In genomic region chr16:31906896-31907295, GRCm38 (mm10) we compare ENCODE assay signal across 9 mouse cellular contexts. TPM values are rescaled to one million over a fixed set of nuclear protein-coding genes. Genes with fewer than 3 reads are reported as not detected.
A peak's percentile ranks its signal among the peaks of the same experiment; 100 is the strongest.
DNase-seq lines count a peak whose midpoint lies in the region; ATAC-seq and TF ChIP-seq lines count a peak whose summit lies in the region.
"Had no signal": no experiment of that assay in that cellular context is flagged by ENCODE, and none has a peak within 500 bp of the region (broad histone marks: within the 10 kb centered on the region; RNA-seq: fewer than 3 reads in every experiment).

No protein-coding gene starts in this region.

- WGBS in forebrain, embryonic 11.5 days = 11% methylated on average over 9 of the region's 9 CpGs
- WGBS in hindbrain, embryonic 16.5 days = 11% methylated on average over 9 of the region's 9 CpGs
- WGBS in lung, adult 2 months = 10% methylated on average over 9 of the region's 9 CpGs
- WGBS in stomach, embryonic 15.5 days = 7% methylated on average over 9 of the region's 9 CpGs

- TF ChIP-seq CTCF in ES-Bruce4 (IDR thresholded peaks at IDR 0.05; ENCODE audit: low read depth, low read length) = no peak
- TF ChIP-seq CTCF in lung, adult 2 months (IDR thresholded peaks at IDR 0.05; ENCODE audit: insufficient read depth, low read length) = no peak

- TF ChIP-seq EP300 in ES-Bruce4 (IDR thresholded peaks at IDR 0.05; ENCODE audit: insufficient read depth, low read depth, low read length) = no peak

- no peak for TF ChIP-seq POLR2A in ES-Bruce4 (IDR thresholded peaks at IDR 0.05; ENCODE audit: insufficient read depth, low read length)
- TF ChIP-seq POLR2A in lung, adult 2 months (IDR thresholded peaks at IDR 0.05; ENCODE audit: borderline replicate concordance, extremely low read depth, low read depth, low read length) = no peak

- H3K27ac ChIP-seq in ES-Bruce4 (ENCODE audit: insufficient read depth, low read length) = no peak overlapping the region
- H3K27ac ChIP-seq in forebrain, embryonic 11.5 days (ENCODE audit: low read depth, low read length) = no peak overlapping the region
- peak overlapping the region; percentile 41; the same call in 1 of the 2 replicates for H3K27ac ChIP-seq in hindbrain, embryonic 16.5 days (ENCODE audit: low read depth, low read length)
- no peak overlapping the region for H3K27ac ChIP-seq in stomach, embryonic 15.5 days

- H3K4me3 ChIP-seq in ES-Bruce4 (ENCODE audit: low read depth, low read length) = 0 out of 2 replicates have a peak overlapping the region, but pooled peaks have one; percentile 31
- H3K4me3 ChIP-seq in forebrain, embryonic 11.5 days (ENCODE audit: low read depth, low read length) = no peak overlapping the region
- no peak overlapping the region; the same call in 1 of the 2 replicates for H3K4me3 ChIP-seq in hindbrain, embryonic 16.5 days (ENCODE audit: low read length)
- no peak overlapping the region for H3K4me3 ChIP-seq in lung, adult 2 months (replicated peaks; ENCODE audit: extremely low read depth, low read depth, low read length)
- no peak overlapping the region; the same call in 1 of the 2 replicates for H3K4me3 ChIP-seq in stomach, embryonic 15.5 days (replicated peaks)
- H3K4me3 ChIP-seq: erythroblast, embryonic 14.5 days had no signal

- no peak for ATAC-seq in forebrain, embryonic 11.5 days (replicated peaks; ENCODE audit: low FRiP score)
- ATAC-seq in hindbrain, embryonic 16.5 days = no peak
- ATAC-seq in stomach, embryonic 15.5 days (ENCODE audit: insufficient read depth, low FRiP score, low read depth) = no peak; the same call in 1 of the 2 replicates
- no peak for ATAC-seq in cerebellum, adult (ENCODE audit: insufficient number of reproducible peaks, low FRiP score, low TSS enrichment)

- no peaks in the 10 kb centered on the region for H3K4me1 ChIP-seq in ES-Bruce4 (ENCODE audit: control insufficient read depth, insufficient read depth, low read length)
- H3K4me1 ChIP-seq in forebrain, embryonic 11.5 days (replicated peaks; ENCODE audit: control insufficient read depth, insufficient read depth, low read length) = peaks cover 8% of the 10 kb centered on the region; the same call in 1 of the 2 replicates
- H3K4me1 ChIP-seq in hindbrain, embryonic 16.5 days (ENCODE audit: control insufficient read depth, insufficient read depth, low read depth, low read length) = peaks cover 10% of the 10 kb centered on the region
- H3K4me1 ChIP-seq in lung, adult 2 months (ENCODE audit: control insufficient read depth, insufficient read depth, low read length) = no peaks in the 10 kb centered on the region; the same call in 1 of the 2 replicates
- 0 out of 2 replicates have a peak, but pooled peaks cover 10% of the 10 kb centered on the region for H3K4me1 ChIP-seq in stomach, embryonic 15.5 days

- H3K4me2 ChIP-seq in forebrain, embryonic 11.5 days (ENCODE audit: low read depth, low read length, severe bottlenecking) = peak overlapping the region; percentile 32; the same call in 1 of the 2 replicates
- H3K4me2 ChIP-seq in hindbrain, embryonic 16.5 days (ENCODE audit: low read length) = peak overlapping the region; percentile 49
- H3K4me2 ChIP-seq in stomach, embryonic 15.5 days = peak overlapping the region; percentile 46

- H3K9me3 ChIP-seq in ES-Bruce4 (replicated peaks; ENCODE audit: control insufficient read depth, insufficient read depth, low read length, poor library complexity, severe bottlenecking) = no peaks in the 10 kb centered on the region
- no peaks in the 10 kb centered on the region for H3K9me3 ChIP-seq in forebrain, embryonic 11.5 days (ENCODE audit: control insufficient read depth, low read length)
- no peaks in the 10 kb centered on the region for H3K9me3 ChIP-seq in hindbrain, embryonic 16.5 days (ENCODE audit: control insufficient read depth, low read length)
- H3K9me3 ChIP-seq in stomach, embryonic 15.5 days = no peaks in the 10 kb centered on the region

- DNase-seq in 3T3-L1 (ENCODE audit: low read depth, low spot score) (peak; percentile 36), adipocyte (ENCODE audit: low spot score) (no peak)
- no peak for DNase-seq in forebrain, embryonic 11.5 days (ENCODE audit: low spot score)
- peak; percentile 12 for DNase-seq in lung, adult 2 months

- no peaks in the 10 kb centered on the region for H3K36me3 ChIP-seq in ES-Bruce4 (ENCODE audit: control insufficient read depth, insufficient read depth, low read length, poor library complexity, severe bottlenecking)
- H3K36me3 ChIP-seq in forebrain, embryonic 11.5 days (ENCODE audit: control insufficient read depth, insufficient read depth, low read length) = no peaks in the 10 kb centered on the region
- no peaks in the 10 kb centered on the region for H3K36me3 ChIP-seq in hindbrain, embryonic 16.5 days (ENCODE audit: control insufficient read depth, insufficient read depth, low read length)
- no peaks in the 10 kb centered on the region for H3K36me3 ChIP-seq in stomach, embryonic 15.5 days

- no peaks in the 10 kb centered on the region for H3K27me3 ChIP-seq in ES-Bruce4 (ENCODE audit: control insufficient read depth, insufficient read depth, low read length, poor library complexity, severe bottlenecking)
- H3K27me3 ChIP-seq in forebrain, embryonic 11.5 days (ENCODE audit: control insufficient read depth, insufficient read depth, low read length) = 0 out of 2 replicates have a peak, but pooled peaks cover 2% of the 10 kb centered on the region
- H3K27me3 ChIP-seq in hindbrain, embryonic 16.5 days (replicated peaks; ENCODE audit: control insufficient read depth, insufficient read depth, low read length) = no peaks in the 10 kb centered on the region
- H3K27me3 ChIP-seq in stomach, embryonic 15.5 days (replicated peaks) = no peaks in the 10 kb centered on the region

- H3K9ac ChIP-seq in ES-Bruce4 (ENCODE audit: low read depth, poor library complexity, severe bottlenecking) = no peak overlapping the region
- peak overlapping the region; percentile 8; the same call in 1 of the 2 replicates for H3K9ac ChIP-seq in forebrain, embryonic 11.5 days (ENCODE audit: low read length)
- peak overlapping the region; percentile 48 for H3K9ac ChIP-seq in hindbrain, embryonic 16.5 days (ENCODE audit: low read depth, low read length)
- H3K9ac ChIP-seq in stomach, embryonic 15.5 days = no peak overlapping the region

RNA-seq across cellular contexts. Expression of gene Pigz, which starts 26.8 kb away (rescaled TPM):
- polyA plus RNA-seq in ES-Bruce4 (2011; ENCODE audit: insufficient read depth, insufficient read length, low read depth, missing spikeins) = not detected in 2 replicates
- polyA plus RNA-seq in forebrain, embryonic 11.5 days (2014; fragmentation: Nextera tagmentation; extraction: Ambion mirVana) = 0.97 and 1.1 TPM in 2 replicates
- polyA plus RNA-seq in hindbrain, embryonic 16.5 days (2015; fragmentation: Nextera tagmentation; extraction: Ambion mirVana) = 4.1 and 5.2 TPM in 2 replicates
- 4.8 and 5.5 TPM in 2 replicates for polyA plus RNA-seq in lung, adult 2 months (2012; rRNA removed)
- polyA plus RNA-seq in stomach, embryonic 15.5 days (2015; fragmentation: Nextera tagmentation; extraction: Ambion mirVana) = 0.51 and 0.72 TPM in 2 replicates

RNA-seq across cellular contexts. Expression of gene Meltf, which starts 28.3 kb away (rescaled TPM):
- polyA plus RNA-seq in ES-Bruce4 (2011; ENCODE audit: insufficient read depth, insufficient read length, low read depth, missing spikeins) = not detected in 2 replicates
- 0.07 TPM in 1 of 2 replicates, not detected in the other for polyA plus RNA-seq in forebrain, embryonic 11.5 days (2014; fragmentation: Nextera tagmentation; extraction: Ambion mirVana)
- polyA plus RNA-seq in hindbrain, embryonic 16.5 days (2015; fragmentation: Nextera tagmentation; extraction: Ambion mirVana) = 0.29 and 0.42 TPM in 2 replicates
- 0.09 and 0.28 TPM in 2 replicates for polyA plus RNA-seq in lung, adult 2 months (2012; rRNA removed)
- 1.4 and 2.3 TPM in 2 replicates for polyA plus RNA-seq in stomach, embryonic 15.5 days (2015; fragmentation: Nextera tagmentation; extraction: Ambion mirVana)
- polyA plus RNA-seq: erythroblast, embryonic 14.5 days had no signal

RNA-seq across cellular contexts. Expression of gene 0610012G03Rik, which starts 41.4 kb away (rescaled TPM):
- polyA plus RNA-seq in ES-Bruce4 (2011; ENCODE audit: insufficient read depth, insufficient read length, low read depth, missing spikeins) = 15.6 and 17.7 TPM in 2 replicates
- 84.6 and 92.5 TPM in 2 replicates for polyA plus RNA-seq in forebrain, embryonic 11.5 days (2014; fragmentation: Nextera tagmentation; extraction: Ambion mirVana)
- 128 and 132 TPM in 2 replicates for polyA plus RNA-seq in hindbrain, embryonic 16.5 days (2015; fragmentation: Nextera tagmentation; extraction: Ambion mirVana)
- 49.6 and 74.2 TPM in 2 replicates for polyA plus RNA-seq in lung, adult 2 months (2012; rRNA removed)
- 88.0 and 94.6 TPM in 2 replicates for polyA plus RNA-seq in stomach, embryonic 15.5 days (2015; fragmentation: Nextera tagmentation; extraction: Ambion mirVana)

RNA-seq across cellular contexts. Expression of gene Ncbp2, which starts 41.4 kb away (rescaled TPM):
- polyA plus RNA-seq in ES-Bruce4 (2011; ENCODE audit: insufficient read depth, insufficient read length, low read depth, missing spikeins) = 84.8 and 90.2 TPM in 2 replicates
- polyA plus RNA-seq in forebrain, embryonic 11.5 days (2014; fragmentation: Nextera tagmentation; extraction: Ambion mirVana) = 146 and 149 TPM in 2 replicates
- polyA plus RNA-seq in hindbrain, embryonic 16.5 days (2015; fragmentation: Nextera tagmentation; extraction: Ambion mirVana) = 91.7 and 95.0 TPM in 2 replicates
- polyA plus RNA-seq in lung, adult 2 months (2012; rRNA removed) = 6.6 and 26.5 TPM in 2 replicates
- 94.6 and 95.5 TPM in 2 replicates for polyA plus RNA-seq in stomach, embryonic 15.5 days (2015; fragmentation: Nextera tagmentation; extraction: Ambion mirVana)

Comparison
In these comparisons a context has a peak if more than half of its experiments do, and no peak if none do; other contexts are left out.
1. DNase-seq: peak in 3T3-L1 (single experiment) and lung, adult 2 months (single experiment); none in forebrain, embryonic 11.5 days (single experiment) and adipocyte (single experiment).
2. H3K9ac ChIP-seq: peak in forebrain, embryonic 11.5 days (single experiment) and hindbrain, embryonic 16.5 days (single experiment); none in ES-Bruce4 (single experiment) and stomach, embryonic 15.5 days (single experiment).
3. Peak in every context shown above with its lines, with median percentiles within 50 percentile points of each other: H3K4me2 ChIP-seq.